Mouse (Mus musculus) MEL (cell line): ENCODE measurements around the gene Osbp2. TPM values are rescaled to one million over a fixed set of nuclear protein-coding genes. Genes with fewer than 3 reads are reported as not detected.

Source experiments
- DNase-seq: peaks from one replicate; pipeline ENCODE4 v3.0.0; 2011; ENCODE audit warnings: low read depth, low spot score
- H3K27ac ChIP-seq: 2 replicates; pipeline ENCODE4 v1.5.1; 2012; ENCODE audit warnings: low read depth, mild to moderate bottlenecking, control low read depth, low read length, moderate library complexity; ENCODE audit not compliant: control insufficient read depth
- H3K27me3 ChIP-seq, 2 experiments: fragments of 150-350 bp in 1 of 2; sonication (generic) in 1 of 2; 2 replicates each; pipeline ENCODE4 v1.6.1; 2012; ENCODE audit warnings: low read length in 2 of 2, mild to moderate bottlenecking in 2 of 2, improper control_type of control experiment in 1 of 2, moderate library complexity in 1 of 2; ENCODE audit not compliant: insufficient read depth in 2 of 2, control insufficient read depth in 1 of 2
- H3K36me3 ChIP-seq, 2 experiments: 2 replicates each; pipeline ENCODE4 v1.6.1; 2012 to 2014; ENCODE audit warnings: low read length in 2 of 2, improper control_type of control experiment in 1 of 2, inconsistent platforms in 1 of 2, mild to moderate bottlenecking in 1 of 2; ENCODE audit not compliant: insufficient read depth in 2 of 2, control insufficient read depth in 1 of 2
- H3K4me1 ChIP-seq, 2 experiments: fragments of 150-350 bp in 1 of 2; sonication (generic) in 1 of 2; 2 replicates each; pipeline ENCODE4 v1.6.1; 2012; ENCODE audit warnings: low read length in 2 of 2, improper control_type of control experiment in 1 of 2, mild to moderate bottlenecking in 1 of 2; ENCODE audit not compliant: insufficient read depth in 2 of 2, control insufficient read depth in 1 of 2
- H3K4me3 ChIP-seq, 2 experiments: fragments of 150-350 bp in 1 of 2; sonication (generic) in 1 of 2; 2 replicates each; pipeline ENCODE4 v1.5.1; 2012; ENCODE audit warnings: low read depth in 2 of 2, low read length in 2 of 2, mild to moderate bottlenecking in 2 of 2, moderate library complexity in 2 of 2, control low read depth in 1 of 2, improper control_type of control experiment in 1 of 2; ENCODE audit not compliant: control insufficient read depth in 1 of 2, insufficient read depth in 1 of 2
- H3K79me2 ChIP-seq: 2 replicates; pipeline ENCODE4 v1.6.1; 2012; ENCODE audit warnings: mild to moderate bottlenecking, low read length, moderate library complexity; ENCODE audit not compliant: control insufficient read depth, poor library complexity, insufficient read depth
- H3K9ac ChIP-seq: 2 replicates; pipeline ENCODE4 v1.6.1; 2012; ENCODE audit warnings: low read depth, mild to moderate bottlenecking, control low read depth, low read length, moderate library complexity; ENCODE audit not compliant: control insufficient read depth, poor library complexity, severe bottlenecking
- H3K9me3 ChIP-seq: fragments of 150-350 bp; sonication (generic); replicated peaks from 2 replicates; pipeline ENCODE4 v1.6.1; 2012; ENCODE audit warnings: mild to moderate bottlenecking, low read length, improper control_type of control experiment, moderate library complexity; ENCODE audit not compliant: insufficient read depth
- CHD1 ChIP-seq: IDR thresholded peaks from 2 replicates; pipeline ENCODE4 v1.6.1; 2012; ENCODE audit warnings: low read depth, mild to moderate bottlenecking, inconsistent platforms, low read length, improper control_type of control experiment
- CHD2 ChIP-seq: IDR thresholded peaks from 2 replicates; pipeline ENCODE4 v1.6.1; 2011; ENCODE audit warnings: low read length, improper control_type of control experiment
- CTCF ChIP-seq, 3 experiments: IDR thresholded peaks in 2 of 3; conservative IDR thresholded peaks in 1 of 3; 2 replicates each; pipeline ENCODE4 v1.5.1; 2011 to 2012; ENCODE audit warnings: low read length in 3 of 3, low read depth in 2 of 3, mild to moderate bottlenecking in 2 of 3, improper control_type of control experiment in 1 of 3, inconsistent platforms in 1 of 3, mixed read lengths in 1 of 3, moderate library complexity in 1 of 3; ENCODE audit not compliant: control insufficient read depth in 1 of 3, insufficient read depth in 1 of 3, poor library complexity in 1 of 3, severe bottlenecking in 1 of 3
- ELF1 ChIP-seq: IDR thresholded peaks from 2 replicates; pipeline ENCODE4 v1.6.1; 2014; ENCODE audit warnings: low read depth, mild to moderate bottlenecking, inconsistent platforms, low read length, improper control_type of control experiment, moderate library complexity
- EP300 ChIP-seq, 2 experiments: IDR thresholded peaks; 2 replicates each; pipeline ENCODE4 v1.6.1; 2011; ENCODE audit warnings: improper control_type of control experiment in 2 of 2, low read length in 2 of 2, low read depth in 1 of 2, mild to moderate bottlenecking in 1 of 2
- ETS1 ChIP-seq: IDR thresholded peaks from 2 replicates; pipeline ENCODE4 v1.6.1; 2012; ENCODE audit warnings: low read depth, mild to moderate bottlenecking, inconsistent platforms, low read length, improper control_type of control experiment, moderate library complexity
- GABPA ChIP-seq: IDR thresholded peaks from 2 replicates; pipeline ENCODE4 v1.6.1; 2012; ENCODE audit warnings: low read depth, mild to moderate bottlenecking, inconsistent platforms, low read length, improper control_type of control experiment, moderate library complexity
- GATA1 ChIP-seq: IDR thresholded peaks from 2 replicates; pipeline ENCODE4 v1.6.1; 2011; ENCODE audit warnings: low read depth, low read length, improper control_type of control experiment
- HCFC1 ChIP-seq: IDR thresholded peaks from 2 replicates; pipeline ENCODE4 v1.6.1; 2012; ENCODE audit warnings: low read depth, mild to moderate bottlenecking, inconsistent platforms, low read length, improper control_type of control experiment, moderate library complexity
- KAT2A ChIP-seq: conservative IDR thresholded peaks from 2 replicates; pipeline ENCODE4 v1.6.1; 2012; ENCODE audit warnings: low read depth, low read length, improper control_type of control experiment, inconsistent platforms
- MXI1 ChIP-seq: IDR thresholded peaks from 2 replicates; pipeline ENCODE4 v1.6.1; 2011; ENCODE audit warnings: mild to moderate bottlenecking, low read depth, low read length, improper control_type of control experiment
- MYC ChIP-seq: IDR thresholded peaks from 2 replicates; pipeline ENCODE4 v1.6.1; 2011; ENCODE audit warnings: low read depth, mild to moderate bottlenecking, low read length, improper control_type of control experiment, moderate library complexity
- NELFE ChIP-seq: IDR thresholded peaks from 2 replicates; pipeline ENCODE4 v1.6.1; 2011; ENCODE audit warnings: low read depth, low read length, improper control_type of control experiment
- NRF1 ChIP-seq: IDR thresholded peaks from 2 replicates; pipeline ENCODE4 v1.6.1; 2014; ENCODE audit warnings: low read depth, mild to moderate bottlenecking, inconsistent platforms, low read length, improper control_type of control experiment, moderate library complexity; ENCODE audit not compliant: poor library complexity, insufficient read depth, severe bottlenecking
- POLR2AphosphoS2 ChIP-seq: IDR thresholded peaks from 2 replicates; pipeline ENCODE4 v1.6.1; 2011; ENCODE audit warnings: low read length, improper control_type of control experiment
- RAD21 ChIP-seq: IDR thresholded peaks from 2 replicates; pipeline ENCODE4 v1.6.1; 2011; ENCODE audit warnings: mild to moderate bottlenecking, low read depth, low read length, improper control_type of control experiment
- SMC3 ChIP-seq: IDR thresholded peaks from 2 replicates; pipeline ENCODE4 v1.6.1; 2011; ENCODE audit warnings: low read depth, low read length, improper control_type of control experiment
- TBP ChIP-seq: IDR thresholded peaks from 2 replicates; pipeline ENCODE4 v1.8.0; 2011; ENCODE audit warnings: low read depth, low read length, improper control_type of control experiment
- TCF12 ChIP-seq: IDR thresholded peaks from 2 replicates; pipeline ENCODE4 v1.6.1; 2014; ENCODE audit warnings: low read depth, mild to moderate bottlenecking, inconsistent platforms, low read length, improper control_type of control experiment, moderate library complexity
- UBTF ChIP-seq: IDR thresholded peaks from 2 replicates; pipeline ENCODE4 v1.6.1; 2012; ENCODE audit warnings: low read depth, mild to moderate bottlenecking, inconsistent platforms, low read length, improper control_type of control experiment, moderate library complexity, borderline replicate concordance; ENCODE audit not compliant: insufficient read depth
- USF1 ChIP-seq: IDR thresholded peaks from 2 replicates; pipeline ENCODE4 v1.6.1; 2014; ENCODE audit warnings: low read depth, mild to moderate bottlenecking, inconsistent platforms, low read length, improper control_type of control experiment, moderate library complexity
- ZC3H11A ChIP-seq: IDR thresholded peaks from 2 replicates; pipeline ENCODE4 v1.6.1; 2012; ENCODE audit warnings: low read depth, mild to moderate bottlenecking, inconsistent platforms, low read length, improper control_type of control experiment
- ZMIZ1 ChIP-seq: IDR thresholded peaks from 2 replicates; pipeline ENCODE4 v1.6.1; 2012; ENCODE audit warnings: low read depth, mild to moderate bottlenecking, inconsistent platforms, low read length, improper control_type of control experiment, moderate library complexity
- polyA plus RNA-seq, 2 experiments: library from polyadenylated mRNA; stranded (reverse) in 1 of 2; unstranded in 1 of 2; fragments of >175 nt in 1 of 2; fragments of >200 nt in 1 of 2; gene quantifications; 2 replicates each; pipeline versions ENCODE4 v1.2.1 to v1.2.4; 2012; ENCODE audit warnings: low replicate concordance in 2 of 2, low read depth in 1 of 2; ENCODE audit not compliant: insufficient read length in 2 of 2, insufficient read depth in 1 of 2, missing spikeins in 1 of 2
- total RNA-seq: library from RNA; depleted of rRNA; stranded (reverse); fragments of 300-350 nt; gene quantifications from 2 replicates; pipeline ENCODE4 v1.2.3, GENCODE M21; 2012

Osbp2 gene
- total and polyA plus RNA-seq, 3 experiments = 0.04 TPM; not detected in 2

GRCm38 (mm10) chr11:3716662-3717061 is 147.0 kb downstream of the Osbp2 start:
- H3K27me3 ChIP-seq = peaks cover 0 to 2% of the 10 kb centered on the region in 2 experiments; a peak in 1 of 4 replicates

GRCm38 (mm10) chr11:3714486-3714885 is 149.2 kb downstream of the Osbp2 start:
- TF ChIP-seq USF1 (no peak), CHD2 (no peak), NELFE (no peak), HCFC1 (no peak), TCF12 (no peak), CTCF (IDR thresholded peaks at IDR 0.05 in 2 of 3, conservative IDR thresholded peaks at IDR 0.05 in 1 of 3; ENCODE audit: control insufficient read depth in 1 of 3, insufficient read depth in 1 of 3, low read depth in 2 of 3, low read length in 3 of 3, poor library complexity in 1 of 3, severe bottlenecking in 1 of 3) (peak; percentile 79 to 94 (median 91)), SMC3 (peak; percentile 79), EP300 (IDR thresholded peaks at IDR 0.05; ENCODE audit: low read depth in 1 of 2, low read length in 2 of 2) (no peak), KAT2A (no peak), ETS1 (no peak), GABPA (no peak), TBP (no peak), ZMIZ1 (no peak), NRF1 (no peak), RAD21 (peak; percentile 48), MYC (no peak), GATA1 (no peak), ZC3H11A (0 out of 2 replicates have a peak, but pooled peaks have one; percentile 19), ELF1 (no peak), CHD1 (no peak), UBTF (no peak), POLR2AphosphoS2 (no peak), MXI1 (no peak)
- H3K9ac ChIP-seq = no peak overlapping the region
- peaks cover 0 to 2% of the 10 kb centered on the region in 2 experiments; a peak in 1 of 4 replicates for H3K27me3 ChIP-seq
- no peaks in the 10 kb centered on the region for H3K4me1 ChIP-seq
- no peak overlapping the region for H3K27ac ChIP-seq
- no peaks in the 10 kb centered on the region for H3K9me3 ChIP-seq
- no peak overlapping the region for H3K4me3 ChIP-seq
- H3K79me2 ChIP-seq = no peaks in the 10 kb centered on the region
- no peaks in the 10 kb centered on the region for H3K36me3 ChIP-seq
- DNase-seq = peak; percentile 68

More at GRCm38 (mm10) chr11:3716662-3717061, 147.0 kb downstream of the Osbp2 start:
- Histone ChIP-seq H3K4me3 (no peak overlapping the region), H3K9ac (no peak overlapping the region), H3K27ac (no peak overlapping the region), H3K79me2 (no peaks in the 10 kb centered on the region), H3K4me1 (no peaks in the 10 kb centered on the region)
- DNase-seq = no peak
- TF ChIP-seq ZMIZ1 (no peak), HCFC1 (no peak)
- TF ChIP-seq, all 39 proteins: peak for 0
- Histone ChIP-seq H3K9me3 (no peaks in the 10 kb centered on the region), H3K36me3 (no peaks in the 10 kb centered on the region)
